Mouse (Mus musculus) heart, postnatal 25 days (tissue): ENCODE measurements at regions not wholly inside any gene's neighbourhood (a gene's known extent, or its start where the extent isn't known, plus 50 kb on each side); places are given as distances from the start of the nearest gene placed in this dataset.

Experiments
- DNase-seq: peaks from one replicate; pipeline ENCODE4 v3.0.0; 2022; ENCODE audit warnings: low spot score
- intact Hi-C: fragments of 180-260 bp; cut with DNase I; formaldehyde crosslinking; loops from one replicate; pipeline ENCODE4 v1.15.1; 2025

- intact Hi-C loops, result no loop called here
- no peak for DNase-seq
These were observed 583.1 kb upstream of the Tbl1xr1 start for GRCm38 (mm10) chr3:21493384-21493783.

- DNase-seq, result no peak
- intact Hi-C loops, result loop anchor here (5.0 kb wide), 1 partner anchor 52 kb away; no protein-coding TSS in a partner anchor
These were observed 581.5 kb upstream of the Tbl1xr1 start for GRCm38 (mm10) chr3:21494904-21495303.

- DNase-seq, result no peak
- intact Hi-C loops, result loop anchor here (5.0 kb wide), 1 partner anchor 52 kb away; no protein-coding TSS in a partner anchor
These were observed 580.8 kb upstream of the Tbl1xr1 start for GRCm38 (mm10) chr3:21495651-21496050.

GRCm38 (mm10) chr3:21496166-21496565, 580.3 kb upstream of the Tbl1xr1 start:
- intact Hi-C loops, result loop anchor here (5.0 kb wide), 1 partner anchor 51 kb away; no protein-coding TSS in a partner anchor
- DNase-seq, result no peak

- DNase-seq, result no peak
- intact Hi-C loops, result loop anchor here (5.0 kb wide), 1 partner anchor 50 kb away; no protein-coding TSS in a partner anchor
These were observed 579.4 kb upstream of the Tbl1xr1 start for GRCm38 (mm10) chr3:21497011-21497410.

GRCm38 (mm10) chr3:21507655-21508054, 568.8 kb upstream of the Tbl1xr1 start:
- intact Hi-C loops, result no loop called here
- DNase-seq, result no peak

GRCm38 (mm10) chr3:21512081-21512480, 564.4 kb upstream of the Tbl1xr1 start:
- no peak for DNase-seq
- intact Hi-C loops, result no loop called here

- peak; percentile 44 for DNase-seq
- intact Hi-C loops, result no loop called here
These were observed 552.0 kb upstream of the Tbl1xr1 start for GRCm38 (mm10) chr3:21524426-21524937.

GRCm38 (mm10) chr3:21530862-21531261, 545.6 kb upstream of the Tbl1xr1 start:
- intact Hi-C loops, result no loop called here
- DNase-seq, result no peak

GRCm38 (mm10) chr3:21539138-21539537, 537.3 kb upstream of the Tbl1xr1 start:
- intact Hi-C loops, result no loop called here
- DNase-seq, result no peak

GRCm38 (mm10) chr3:21544456-21544855, 532.0 kb upstream of the Tbl1xr1 start:
- no peak for DNase-seq
- intact Hi-C loops, result no loop called here

- DNase-seq, result no peak
These were observed 531.1 kb upstream of the Tbl1xr1 start for GRCm38 (mm10) chr3:21545156-21545893.

GRCm38 (mm10) chr3:21546411-21546810, 530.0 kb upstream of the Tbl1xr1 start:
- intact Hi-C loops, result loop anchor here (5.0 kb wide), 1 partner anchor 49 kb away; no protein-coding TSS in a partner anchor
- no peak for DNase-seq

More at GRCm38 (mm10) chr3:21545156-21545893, 531.1 kb upstream of the Tbl1xr1 start:
- intact Hi-C loops, result loop anchor here (5.0 kb wide), 1 partner anchor 48 kb away; no protein-coding TSS in a partner anchor

- intact Hi-C loops, result loop anchor here (5.0 kb wide), 1 partner anchor 52 kb away; no protein-coding TSS in a partner anchor
- DNase-seq, result no peak
These were observed 526.8 kb upstream of the Tbl1xr1 start for GRCm38 (mm10) chr3:21549671-21550070.

- intact Hi-C loops, result no loop called here
These were observed 523.2 kb upstream of the Tbl1xr1 start for GRCm38 (mm10) chr3:21553159-21553758.

GRCm38 (mm10) chr3:21553859-21554258, 522.6 kb upstream of the Tbl1xr1 start:
- no peak for DNase-seq
- intact Hi-C loops, result no loop called here

More at GRCm38 (mm10) chr3:21553159-21553758, 523.2 kb upstream of the Tbl1xr1 start:
- no peak for DNase-seq

- intact Hi-C loops, result no loop called here
- no peak for DNase-seq
These were observed 518.5 kb upstream of the Tbl1xr1 start for GRCm38 (mm10) chr3:21557963-21558441.

- no peak for DNase-seq
- intact Hi-C loops, result loop anchor here (5.0 to 10.0 kb wide), 2 partner anchors 372 to 514 kb away; partner anchors contain the start of gene Tbl1xr1
These were observed 513.6 kb upstream of the Tbl1xr1 start for GRCm38 (mm10) chr3:21562771-21563312.

GRCm38 (mm10) chr3:21563454-21563853, 513.0 kb upstream of the Tbl1xr1 start:
- no peak for DNase-seq
- intact Hi-C loops, result loop anchor here (5.0 to 10.0 kb wide), 2 partner anchors 371 to 514 kb away; partner anchors contain the start of gene Tbl1xr1

GRCm38 (mm10) chr3:21564211-21564781, 512.2 kb upstream of the Tbl1xr1 start:
- peak; percentile 51 for DNase-seq
- intact Hi-C loops, result loop anchor here (5.0 to 10.0 kb wide), 2 partner anchors 371 to 513 kb away; partner anchors contain the start of gene Tbl1xr1
